Mouse (Mus musculus): ENCODE data around the gene Cnot9.

GRCm38 (mm10) chr1:74528589-74528988 lies 22.7 kb downstream of the Cnot9 start:
- TF ChIP-seq CTCF (IDR thresholded peaks at IDR 0.05; ENCODE audit: borderline replicate concordance, extremely low read depth, insufficient read depth, insufficient read length), result no peak
- no peak for TF ChIP-seq POLR2A (IDR thresholded peaks at IDR 0.05; ENCODE audit: borderline replicate concordance, extremely low read depth, insufficient read depth, insufficient read length, poor library complexity, severe bottlenecking)

Data from brain, embryonic 14.5 days (tissue).